Mouse (Mus musculus): ENCODE measurements around the gene Camta1.

The Camta1 gene

DNA sequence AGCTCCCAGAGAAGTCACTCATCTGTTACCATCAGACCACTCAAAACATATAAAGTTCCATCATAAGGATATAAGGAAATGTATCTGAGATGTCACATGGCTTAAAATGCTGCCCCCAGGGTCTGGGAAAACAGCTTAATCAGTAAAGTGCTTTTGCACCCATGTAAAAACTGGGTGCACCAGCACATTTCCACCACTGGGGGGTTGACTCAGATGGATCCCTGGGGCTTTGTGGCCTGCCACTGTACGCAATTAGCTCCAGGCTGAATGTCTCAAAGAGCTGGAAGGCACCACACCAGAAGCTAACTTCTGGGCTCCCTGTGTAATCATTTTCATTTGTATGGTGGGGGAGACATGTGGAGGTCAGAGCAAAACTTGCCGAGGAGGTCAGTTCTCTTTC is 10.5 kb downstream of the Camta1 start:
- Histone ChIP-seq H3K27me3 (ENCODE audit: insufficient read depth, low read length) (no peaks in the 10 kb centered on the region), H3K4me1 (replicated peaks; ENCODE audit: low read depth, low read length) (peaks cover 32% of the 10 kb centered on the region), H3K36me3 (ENCODE audit: insufficient read depth, low read length) (peaks cover 16% of the 10 kb centered on the region), H3K4me3 (replicated peaks; ENCODE audit: low read length) (no peak overlapping the region), H3K9me3 (ENCODE audit: low read length) (no peaks in the 10 kb centered on the region)
- TF ChIP-seq NANOG (IDR thresholded peaks at IDR 0.05; ENCODE audit: borderline replicate concordance, low read length) = no peak
- peak; percentile 76 for TF ChIP-seq CTCF (conservative IDR thresholded peaks at IDR 0.05; ENCODE audit: low read length)

DNA sequence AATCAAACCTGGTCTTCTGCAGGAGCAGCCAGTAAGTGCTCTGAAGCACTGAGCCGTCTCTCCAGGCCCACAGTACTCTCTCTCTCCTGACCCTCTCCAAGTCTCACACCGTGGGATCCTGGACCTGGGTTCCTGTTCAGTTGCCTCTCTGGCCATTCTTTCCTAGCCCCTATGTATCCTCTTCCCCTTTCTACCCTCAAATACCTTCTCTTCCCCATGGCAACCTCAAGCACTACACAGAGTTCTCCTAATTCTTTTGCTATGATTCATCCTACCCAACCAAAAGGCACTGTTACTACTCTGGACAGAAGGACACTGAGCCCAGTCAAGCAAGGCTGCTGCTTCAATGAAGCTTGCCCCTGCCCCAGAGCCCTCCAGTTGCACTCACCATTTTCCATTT is 19.1 kb downstream of the Camta1 start:
- Histone ChIP-seq H3K27me3 (ENCODE audit: insufficient read depth, low read length) (no peaks in the 10 kb centered on the region), H3K4me1 (replicated peaks; ENCODE audit: low read depth, low read length) (0 out of 2 replicates have a peak, but pooled peaks cover 14% of the 10 kb centered on the region), H3K4me3 (replicated peaks; ENCODE audit: low read length) (no peak overlapping the region), H3K9me3 (ENCODE audit: low read length) (no peaks in the 10 kb centered on the region), H3K36me3 (ENCODE audit: insufficient read depth, low read length) (peaks cover 6% of the 10 kb centered on the region; the same call in 1 of the 2 replicates)
- TF ChIP-seq NANOG (IDR thresholded peaks at IDR 0.05; ENCODE audit: borderline replicate concordance, low read length) = no peak
- no peak for TF ChIP-seq CTCF (conservative IDR thresholded peaks at IDR 0.05; ENCODE audit: low read length)
- no peak for TF ChIP-seq POU5F1 (IDR thresholded peaks at IDR 0.05; ENCODE audit: borderline replicate concordance, low read length)

DNA sequence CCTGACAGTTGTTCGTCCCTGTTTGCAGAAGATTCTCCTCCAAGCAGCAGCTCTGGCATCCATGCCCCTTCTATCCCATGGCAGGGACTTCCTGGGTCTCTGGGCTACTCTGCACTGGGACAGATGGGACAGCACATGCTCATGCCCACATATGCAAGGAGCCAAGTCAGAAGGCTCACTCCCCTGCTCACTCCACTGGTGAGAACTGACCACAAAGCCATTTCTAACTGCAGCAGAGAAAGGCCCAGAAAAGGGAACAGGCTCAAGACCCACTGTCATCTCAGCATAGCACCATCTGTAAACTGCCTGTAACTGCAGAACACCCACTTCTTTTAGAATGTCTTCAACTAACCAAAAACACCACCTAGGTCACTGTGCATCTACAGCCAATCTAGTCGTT is 23.2 kb downstream of the Camta1 start:
- peaks cover 14% of the 10 kb centered on the region; the same call in 1 of the 2 replicates for H3K4me1 ChIP-seq (replicated peaks; ENCODE audit: low read depth, low read length)
- TF ChIP-seq CTCF (conservative IDR thresholded peaks at IDR 0.05; ENCODE audit: low read length) = no peak
- no peak for TF ChIP-seq POU5F1 (IDR thresholded peaks at IDR 0.05; ENCODE audit: borderline replicate concordance, low read length)
- no peak for TF ChIP-seq NANOG (IDR thresholded peaks at IDR 0.05; ENCODE audit: borderline replicate concordance, low read length)
- no peaks in the 10 kb centered on the region for H3K27me3 ChIP-seq (ENCODE audit: insufficient read depth, low read length)
- no peak overlapping the region for H3K4me3 ChIP-seq (replicated peaks; ENCODE audit: low read length)
- H3K36me3 ChIP-seq (ENCODE audit: insufficient read depth, low read length) = peaks cover 19% of the 10 kb centered on the region; the same call in 1 of the 2 replicates
- no peaks in the 10 kb centered on the region for H3K9me3 ChIP-seq (ENCODE audit: low read length)

DNA sequence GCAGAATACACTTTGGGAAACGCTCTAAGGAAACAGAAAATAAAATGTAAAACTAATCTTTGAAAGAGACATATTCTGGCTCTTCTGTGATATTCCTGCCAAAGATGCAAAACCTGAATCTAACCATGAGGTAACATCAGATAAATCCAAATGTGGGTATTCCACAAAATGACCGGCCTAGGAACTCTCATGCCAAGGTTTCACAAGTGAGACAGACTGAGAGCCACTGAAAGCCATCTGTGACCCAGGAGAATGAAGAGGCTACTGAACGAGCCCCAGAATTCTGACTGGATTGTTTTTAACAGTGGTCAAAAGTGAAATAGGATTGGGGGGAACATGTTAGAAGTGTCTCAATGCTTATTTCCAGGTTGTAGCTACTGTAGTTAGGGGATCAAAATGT is 25.8 kb downstream of the Camta1 start:
- no peak overlapping the region for H3K4me3 ChIP-seq (replicated peaks; ENCODE audit: low read length)
- peaks cover 12% of the 10 kb centered on the region; the same call in 1 of the 2 replicates for H3K36me3 ChIP-seq (ENCODE audit: insufficient read depth, low read length)
- H3K4me1 ChIP-seq (replicated peaks; ENCODE audit: low read depth, low read length) = peaks cover 6% of the 10 kb centered on the region; the same call in 1 of the 2 replicates

DNA sequence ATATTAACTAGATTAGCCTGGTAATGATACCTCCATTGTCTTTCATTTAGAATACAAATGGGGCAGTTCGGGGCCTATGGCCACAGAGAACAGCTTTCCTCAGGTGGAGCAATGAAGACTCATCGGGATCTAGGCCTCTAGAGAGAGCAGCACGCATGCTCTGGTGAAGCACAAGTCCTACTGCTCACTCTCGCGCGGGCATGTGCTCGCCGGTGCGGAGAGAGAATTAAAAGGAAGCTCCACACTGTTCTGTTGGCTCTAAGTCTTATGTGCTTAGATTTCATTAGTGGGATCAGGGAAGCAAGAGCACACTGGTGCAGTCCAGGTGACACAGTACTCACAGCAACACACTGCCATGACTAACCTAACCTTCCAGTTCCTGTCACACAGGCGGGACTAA is 27.1 kb downstream of the Camta1 start:
- Histone ChIP-seq H3K36me3 (ENCODE audit: insufficient read depth, low read length) (peaks cover 21% of the 10 kb centered on the region), H3K4me3 (replicated peaks; ENCODE audit: low read length) (no peak overlapping the region), H3K9me3 (ENCODE audit: low read length) (no peaks in the 10 kb centered on the region), H3K4me1 (replicated peaks; ENCODE audit: low read depth, low read length) (peaks cover 2% of the 10 kb centered on the region; the same call in 1 of the 2 replicates), H3K27me3 (ENCODE audit: insufficient read depth, low read length) (no peaks in the 10 kb centered on the region)
- TF ChIP-seq CTCF (conservative IDR thresholded peaks at IDR 0.05; ENCODE audit: low read length) (no peak), POU5F1 (IDR thresholded peaks at IDR 0.05; ENCODE audit: borderline replicate concordance, low read length) (no peak), NANOG (IDR thresholded peaks at IDR 0.05; ENCODE audit: borderline replicate concordance, low read length) (no peak)

More for the DNA sequence above, 25.8 kb downstream of the Camta1 start:
- no peaks in the 10 kb centered on the region for H3K27me3 ChIP-seq (ENCODE audit: insufficient read depth, low read length)
- TF ChIP-seq NANOG (IDR thresholded peaks at IDR 0.05; ENCODE audit: borderline replicate concordance, low read length) (no peak), POU5F1 (IDR thresholded peaks at IDR 0.05; ENCODE audit: borderline replicate concordance, low read length) (no peak), CTCF (conservative IDR thresholded peaks at IDR 0.05; ENCODE audit: low read length) (no peak)
- no peaks in the 10 kb centered on the region for H3K9me3 ChIP-seq (ENCODE audit: low read length)

DNA sequence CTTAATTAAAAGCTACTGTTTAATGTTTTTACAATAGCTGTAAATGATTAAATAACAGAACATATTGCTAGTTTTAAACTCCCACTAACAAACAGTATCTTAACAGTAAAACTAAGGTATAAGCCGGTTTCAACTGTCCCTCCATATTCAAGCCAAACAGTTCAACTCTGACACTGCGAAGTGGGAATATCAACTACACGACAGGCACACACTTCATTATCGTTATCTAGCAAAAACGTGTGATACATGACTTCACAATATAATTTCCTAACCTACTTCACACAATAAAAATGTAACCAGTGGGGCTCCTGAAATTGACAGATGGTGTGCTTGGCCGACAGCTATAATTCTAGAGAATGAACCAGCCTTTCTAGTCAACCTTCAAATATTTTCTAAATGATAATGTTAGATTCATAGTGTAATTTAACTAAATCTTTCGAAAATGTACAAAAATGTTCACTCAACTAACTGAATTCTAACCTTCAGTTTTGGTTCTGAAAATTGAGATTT is 27.7 kb downstream of the Camta1 start:
- H3K4me3 ChIP-seq (replicated peaks; ENCODE audit: low read length) = no peak overlapping the region
- H3K4me1 ChIP-seq (replicated peaks; ENCODE audit: low read depth, low read length) = peaks cover 2% of the 10 kb centered on the region; the same call in 1 of the 2 replicates
- no peaks in the 10 kb centered on the region for H3K27me3 ChIP-seq (ENCODE audit: insufficient read depth, low read length)
- no peaks in the 10 kb centered on the region for H3K9me3 ChIP-seq (ENCODE audit: low read length)
- TF ChIP-seq NANOG (IDR thresholded peaks at IDR 0.05; ENCODE audit: borderline replicate concordance, low read length) (no peak), CTCF (conservative IDR thresholded peaks at IDR 0.05; ENCODE audit: low read length) (no peak), POU5F1 (IDR thresholded peaks at IDR 0.05; ENCODE audit: borderline replicate concordance, low read length) (no peak)
- peaks cover 27% of the 10 kb centered on the region for H3K36me3 ChIP-seq (ENCODE audit: insufficient read depth, low read length)

DNA sequence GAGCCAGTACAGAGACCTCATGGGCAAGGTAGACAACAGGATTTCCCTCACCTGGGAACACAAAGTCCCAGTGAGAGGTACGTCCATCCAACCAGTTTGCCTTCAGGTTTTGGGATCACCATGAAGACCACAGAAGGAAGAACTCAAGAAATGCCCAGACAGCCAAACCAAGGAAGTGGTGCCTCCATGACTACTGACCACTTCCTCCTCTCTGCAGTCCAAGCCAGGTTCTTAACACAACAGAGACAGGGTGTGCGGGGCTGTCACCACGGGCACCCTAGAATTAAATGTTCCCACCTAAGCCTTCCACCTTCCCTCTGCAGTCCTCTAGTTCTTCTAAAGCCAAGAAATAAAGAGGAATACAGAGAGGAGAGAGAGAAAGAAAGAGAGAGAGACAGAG is 33.8 kb downstream of the Camta1 start:
- Histone ChIP-seq H3K36me3 (ENCODE audit: insufficient read depth, low read length) (peaks cover 24% of the 10 kb centered on the region), H3K27me3 (ENCODE audit: insufficient read depth, low read length) (no peaks in the 10 kb centered on the region), H3K4me1 (replicated peaks; ENCODE audit: low read depth, low read length) (0 out of 2 replicates have a peak, but pooled peaks cover 2% of the 10 kb centered on the region), H3K4me3 (replicated peaks; ENCODE audit: low read length) (no peak overlapping the region), H3K9me3 (ENCODE audit: low read length) (no peaks in the 10 kb centered on the region)
- TF ChIP-seq CTCF (conservative IDR thresholded peaks at IDR 0.05; ENCODE audit: low read length) = no peak
- no peak for TF ChIP-seq POU5F1 (IDR thresholded peaks at IDR 0.05; ENCODE audit: borderline replicate concordance, low read length)
- no peak for TF ChIP-seq NANOG (IDR thresholded peaks at IDR 0.05; ENCODE audit: borderline replicate concordance, low read length)

DNA sequence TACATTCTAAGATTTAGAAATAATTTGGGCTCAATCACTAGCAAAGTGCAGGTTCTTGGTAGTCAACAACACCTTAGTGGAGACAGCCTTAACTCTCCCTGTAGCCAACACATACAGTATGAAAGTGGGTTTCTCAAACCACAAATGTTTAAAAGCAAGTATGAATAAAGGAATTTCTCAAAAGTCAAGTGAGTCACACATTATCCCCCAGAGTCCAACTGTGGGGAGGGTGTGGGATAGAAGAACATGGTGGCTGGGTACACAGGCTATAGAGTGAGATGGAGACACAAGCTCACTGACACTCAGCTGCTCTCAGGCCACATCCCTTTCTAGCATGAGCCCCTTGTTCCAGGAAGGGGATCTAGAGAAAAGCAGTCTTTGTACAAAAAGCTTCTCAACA is 34.3 kb downstream of the Camta1 start:
- TF ChIP-seq NANOG (IDR thresholded peaks at IDR 0.05; ENCODE audit: borderline replicate concordance, low read length) = no peak
- TF ChIP-seq CTCF (conservative IDR thresholded peaks at IDR 0.05; ENCODE audit: low read length) = no peak
- no peak for TF ChIP-seq POU5F1 (IDR thresholded peaks at IDR 0.05; ENCODE audit: borderline replicate concordance, low read length)
- peaks cover 28% of the 10 kb centered on the region for H3K36me3 ChIP-seq (ENCODE audit: insufficient read depth, low read length)
- no peaks in the 10 kb centered on the region for H3K9me3 ChIP-seq (ENCODE audit: low read length)
- no peak overlapping the region for H3K4me3 ChIP-seq (replicated peaks; ENCODE audit: low read length)
- H3K4me1 ChIP-seq (replicated peaks; ENCODE audit: low read depth, low read length) = 0 out of 2 replicates have a peak, but pooled peaks cover 4% of the 10 kb centered on the region
- H3K27me3 ChIP-seq (ENCODE audit: insufficient read depth, low read length) = no peaks in the 10 kb centered on the region

DNA sequence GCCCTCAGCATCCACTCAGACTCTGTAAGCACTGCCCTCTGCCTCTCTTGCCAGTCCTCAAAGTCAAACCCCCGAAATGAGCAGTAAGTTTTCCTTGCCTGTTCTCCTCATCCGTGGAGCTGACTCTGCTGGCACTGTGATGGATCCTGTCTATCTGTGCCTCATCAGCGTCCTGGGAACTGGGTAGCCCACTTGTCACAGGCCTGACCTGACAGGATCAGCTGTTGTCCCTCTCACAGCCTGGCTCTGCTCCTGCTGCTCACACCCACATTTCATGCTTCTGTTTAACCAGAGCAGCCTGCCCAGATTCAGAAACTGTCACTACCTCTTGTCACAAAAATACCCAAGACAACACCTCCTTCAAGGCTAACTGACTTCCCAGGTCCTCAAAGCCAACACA is 37.7 kb downstream of the Camta1 start:
- no peak overlapping the region for H3K4me3 ChIP-seq (replicated peaks; ENCODE audit: low read length)
- peaks cover 21% of the 10 kb centered on the region for H3K4me1 ChIP-seq (replicated peaks; ENCODE audit: low read depth, low read length)
- H3K36me3 ChIP-seq (ENCODE audit: insufficient read depth, low read length) = peaks cover 31% of the 10 kb centered on the region
- no peaks in the 10 kb centered on the region for H3K27me3 ChIP-seq (ENCODE audit: insufficient read depth, low read length)
- TF ChIP-seq NANOG (IDR thresholded peaks at IDR 0.05; ENCODE audit: borderline replicate concordance, low read length) = no peak
- no peak for TF ChIP-seq CTCF (conservative IDR thresholded peaks at IDR 0.05; ENCODE audit: low read length)
- no peak for TF ChIP-seq POU5F1 (IDR thresholded peaks at IDR 0.05; ENCODE audit: borderline replicate concordance, low read length)
- no peaks in the 10 kb centered on the region for H3K9me3 ChIP-seq (ENCODE audit: low read length)
